Mouse (Mus musculus) B cell, adult 67 days (primary cell): Measurements from ENCODE around the gene 1700109H08Rik. TPM values are rescaled to one million over a fixed set of nuclear protein-coding genes. Genes with fewer than 3 reads are reported as not detected.

ENCODE experiments used
- total RNA-seq, 2 experiments: library from RNA; stranded (reverse); gene quantifications; 4 replicates each; pipeline ENCODE4 v1.2.4; 2023

Gene 1700109H08Rik
- 10 to 100 TPM; 20.4 to 22.8 TPM for total RNA-seq

GRCm38 (mm10) chr5:3571266-3571665 is at the start of gene 1700109H08Rik:
1700109H08Rik (plus strand) TSS chr5:3571566.

GRCm38 (mm10) chr5:3543629-3544479 is 27.5 kb upstream of the 1700109H08Rik start, which contains the start of gene Fam133b:
Fam133b (plus strand) TSS chr5:3543833.

GRCm38 (mm10) chr5:3595693-3596398 is 24.5 kb downstream of the 1700109H08Rik start, which contains the start of gene Pex1:
Pex1 (plus strand) TSS chr5:3596066.

GRCm38 (mm10) chr5:3596399-3596766 is 25.0 kb downstream of the 1700109H08Rik start, which contains the start of gene Rbm48:
Rbm48 (minus strand) TSS chr5:3596585.

Other genes with a start within 250 kb of the 1700109H08Rik start
- gene Cdk6, start 230.1 kb upstream of the 1700109H08Rik start, total RNA-seq, result 10 to 100 TPM; 34.1 to 44.0 TPM
- gene Fam133b, start 27.7 kb upstream of the 1700109H08Rik start, total RNA-seq, result 10 to 100 TPM; 83.3 to 86.2 TPM
- 10 to 100 TPM; 25.7 to 30.4 TPM for gene Pex1, start 24.5 kb downstream of the 1700109H08Rik start, total RNA-seq
- gene Rbm48, start 25.0 kb downstream of the 1700109H08Rik start, total RNA-seq, result 10 to 100 TPM; 63.1 to 75.4 TPM
- not detected for gene Tmbim7, start 79.6 kb downstream of the 1700109H08Rik start, total RNA-seq
- 10 to 100 TPM; 45.8 to 51.8 TPM for gene Gatad1, start 85.6 kb downstream of the 1700109H08Rik start, total RNA-seq
- gene Ankib1, start 231.4 kb downstream of the 1700109H08Rik start, total RNA-seq, result 10 to 100 TPM; 57.0 to 67.2 TPM
- gene Krit1, start 231.6 kb downstream of the 1700109H08Rik start, total RNA-seq, result 10 to 100 TPM; 86.9 to 96.9 TPM